Mouse (Mus musculus): Measurements from ENCODE around the gene Agxt2.

Gene Agxt2

GRCm38 (mm10) chr15:10426545-10427266 lies 68.4 kb downstream of the Agxt2 start:
- DNase-seq (ENCODE audit: low spot score in 2 of 2) = no peak

GRCm38 (mm10) chr15:10436893-10437292 lies 78.6 kb downstream of the Agxt2 start:
- DNase-seq (ENCODE audit: low spot score in 2 of 2) = no peak

DNA sequence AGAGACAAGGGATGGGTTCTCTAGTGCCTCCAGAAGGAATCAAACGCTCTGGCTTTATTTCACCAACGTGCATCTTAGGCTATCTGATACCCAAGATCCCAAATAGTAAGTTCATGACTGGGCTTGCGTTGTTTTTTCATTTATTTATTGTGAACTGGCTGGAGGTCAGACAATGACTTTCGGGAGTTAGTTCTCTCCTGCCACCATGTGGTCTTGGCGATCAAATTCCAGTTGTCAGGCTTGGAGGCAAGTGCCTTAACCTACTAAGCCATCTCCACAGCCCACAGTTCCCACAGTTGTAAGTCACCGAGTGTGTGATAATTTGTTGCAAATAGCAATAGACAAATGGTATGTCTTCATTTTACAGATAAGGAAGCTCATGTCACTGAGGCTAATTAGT lies 81.6 kb downstream of the Agxt2 start:
- no peak for DNase-seq (ENCODE audit: low spot score in 2 of 2)

DNA sequence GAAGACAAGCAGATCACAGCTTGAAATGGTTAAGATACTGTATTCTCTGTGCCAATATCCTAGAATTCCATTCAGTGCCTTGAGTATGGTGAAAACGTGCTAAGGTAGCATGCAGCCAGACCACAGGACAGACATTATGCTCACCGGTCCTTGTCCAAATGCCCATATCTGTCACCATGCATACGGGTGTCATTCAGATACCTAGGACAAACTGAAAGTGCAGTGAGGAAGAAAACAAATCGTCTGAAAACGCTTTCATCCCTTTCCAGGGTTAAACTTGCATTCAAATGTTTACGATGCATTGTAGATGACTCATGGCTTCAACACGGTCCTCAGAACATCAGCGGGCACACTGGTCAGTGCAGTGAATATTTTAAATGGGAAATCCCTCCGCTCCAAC lies 83.2 kb downstream of the Agxt2 start:
- DNase-seq (ENCODE audit: low spot score in 2 of 2) = no peak

DNA sequence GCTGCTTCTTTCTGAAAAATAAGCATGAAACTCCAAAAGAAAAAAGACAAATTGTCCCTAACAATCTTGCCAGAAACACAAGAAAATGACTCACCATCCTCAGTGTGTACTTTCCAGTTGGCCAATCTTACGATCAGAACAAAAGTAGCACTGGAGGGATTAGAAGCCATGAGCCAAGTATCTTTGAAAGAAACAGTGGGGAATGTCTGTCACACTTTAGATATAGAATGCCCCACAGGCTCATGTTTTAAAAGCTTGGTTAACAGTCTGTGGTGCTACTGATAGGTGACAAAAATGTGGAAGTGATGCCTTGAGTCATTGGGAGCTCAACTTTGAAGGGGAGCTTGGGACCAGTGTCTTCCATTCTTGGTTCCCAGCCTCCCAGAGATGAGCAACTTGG lies 83.9 kb downstream of the Agxt2 start:
- no peak for DNase-seq (ENCODE audit: low spot score in 2 of 2)

- DNase-seq (ENCODE audit: low spot score in 2 of 2) = no peak
Measured at GRCm38 (mm10) chr15:10447102-10447501, 88.8 kb downstream of the Agxt2 start.
